Mouse (Mus musculus) midbrain, embryonic 11.5 days (tissue): ENCODE results near the gene Ece2. TPM values are rescaled to one million over a fixed set of nuclear protein-coding genes. Genes with fewer than 3 reads are reported as not detected.

Experiments used
- ATAC-seq: fragments of 200-750 bp; cut with Nextera tagmentation; 2 replicates; pipeline ENCODE4 v1.8.0; 2017; ENCODE audit warnings: moderate TSS enrichment, moderate library complexity; ENCODE audit not compliant: low FRiP score
- DNase-seq: peaks from one replicate; pipeline ENCODE4 v3.0.0; 2015; ENCODE audit warnings: low spot score; ENCODE audit errors: missing footprints
- H3K27ac ChIP-seq: fragments of 300-500 bp; sonication (generic); 2 replicates; pipeline ENCODE4 v1.5.1; 2014; ENCODE audit warnings: low read depth, low read length
- H3K27me3 ChIP-seq: fragments of 300-500 bp; sonication (generic); 2 replicates; pipeline ENCODE4 v1.6.1; 2014; ENCODE audit warnings: mild to moderate bottlenecking, low read length, moderate library complexity, mixed read lengths; ENCODE audit not compliant: control insufficient read depth, insufficient read depth
- H3K36me3 ChIP-seq: fragments of 300-500 bp; sonication (generic); 2 replicates; pipeline ENCODE4 v1.6.1; 2014; ENCODE audit warnings: mild to moderate bottlenecking, low read length, moderate library complexity, mixed read lengths; ENCODE audit not compliant: control insufficient read depth, insufficient read depth
- H3K4me1 ChIP-seq: fragments of 300-500 bp; sonication (generic); 2 replicates; pipeline ENCODE4 v1.6.1; 2014; ENCODE audit warnings: low read length; ENCODE audit not compliant: control insufficient read depth, insufficient read depth
- H3K4me2 ChIP-seq: fragments of 300-500 bp; sonication (generic); 2 replicates; pipeline ENCODE4 v1.6.1; 2014; ENCODE audit warnings: mild to moderate bottlenecking, moderate library complexity
- H3K4me3 ChIP-seq: fragments of 300-500 bp; sonication (generic); 2 replicates; pipeline ENCODE4 v1.5.1; 2014; ENCODE audit warnings: low read depth, low read length
- H3K9ac ChIP-seq: fragments of 300-500 bp; sonication (generic); 2 replicates; pipeline ENCODE4 v1.6.1; 2014; ENCODE audit warnings: low read length
- H3K9me3 ChIP-seq: fragments of 300-500 bp; sonication (generic); 2 replicates; pipeline ENCODE4 v1.6.1; 2016; ENCODE audit warnings: low read length; ENCODE audit not compliant: control insufficient read depth
- WGBS: fragments of 180-500 bp; shearing (Covaris S2); extraction: QIAGEN DNeasy Blood & Tissue Kit; methylation state at CpG from one replicate; pipeline ENCODE4 v1.1.7; 2014; 5-methylcytosine and 5-hydroxymethylcytosine counted together
- microRNA counts: library from miRNA; unstranded; fragments of <30 nt; microRNA quantifications from one replicate; lab custom pipeline; 2015
- microRNA-seq: library from miRNA; unstranded; fragments of <30 nt; microRNA quantifications from one replicate; pipeline ENCODE4, GENCODE M21; 2017
- polyA plus RNA-seq: library from polyadenylated mRNA; unstranded; fragments of >200 nt; fragmentation: Nextera tagmentation; extraction: Ambion mirVana; gene quantifications from 2 replicates; pipeline ENCODE4 v1.2.1, GENCODE M21; 2014

Ece2 gene
- polyA plus RNA-seq, 1 experiment from 2014 or later = 4.0 TPM

- Histone ChIP-seq H3K4me1 (peaks cover 27% of the 10 kb centered on the region), H3K27ac (no peak overlapping the region), H3K9ac (no peak overlapping the region), H3K36me3 (peaks cover 21% of the 10 kb centered on the region), H3K4me3 (no peak overlapping the region), H3K9me3 (no peaks in the 10 kb centered on the region), H3K27me3 (no peaks in the 10 kb centered on the region), H3K4me2 (no peak overlapping the region)
- ATAC-seq (no peak), DNase-seq (no peak)
- WGBS = 51% methylated on average over 16 of the region's 16 CpGs
Measured at GRCm38 (mm10) chr16:20692241-20692965, 62.8 kb downstream of the Ece2 start.

- Histone ChIP-seq H3K27ac (peak within 1 kb of the TSS; percentile 73), H3K27me3 (no peaks in the 10 kb centered on the region), H3K36me3 (peaks cover 17% of the 10 kb centered on the region), H3K4me1 (peaks cover 27% of the 10 kb centered on the region), H3K9ac (peak within 1 kb of the TSS; percentile 67), H3K4me3 (peak within 1 kb of the TSS; percentile 53), H3K4me2 (peak within 1 kb of the TSS; percentile 63), H3K9me3 (no peaks in the 10 kb centered on the region)
- ATAC-seq (peak; percentile 93), DNase-seq (peak; percentile 99)
- 0% methylated on average over 37 of the region's 37 CpGs for WGBS
Measured at GRCm38 (mm10) chr16:20693111-20693701, 63.6 kb downstream of the Ece2 start, which contains the start of gene Fam131a. TSS of gene Fam131a (plus strand) at chr16:20693241.

- no peaks in the 10 kb centered on the region for H3K27me3 ChIP-seq
- H3K9me3 ChIP-seq = no peaks in the 10 kb centered on the region
- H3K4me3 ChIP-seq = no peak overlapping the region
- no peak overlapping the region for H3K4me2 ChIP-seq
- no peak overlapping the region for H3K27ac ChIP-seq
- peaks cover 27% of the 10 kb centered on the region for H3K4me1 ChIP-seq
- H3K36me3 ChIP-seq = peaks cover 2% of the 10 kb centered on the region; the same call in 1 of the 2 replicates
- 76% methylated on average over 8 of the region's 8 CpGs for WGBS
- no peak for ATAC-seq
- DNase-seq = no peak
- H3K9ac ChIP-seq = no peak overlapping the region
Measured at GRCm38 (mm10) chr16:20694781-20695180, 65.2 kb downstream of the Ece2 start.

GRCm38 (mm10) chr16:20695622-20696323 lies 66.1 kb downstream of the Ece2 start:
- Histone ChIP-seq H3K36me3 (no peaks in the 10 kb centered on the region), H3K9ac (peak overlapping the region; percentile 59), H3K9me3 (no peaks in the 10 kb centered on the region), H3K4me1 (peaks cover 29% of the 10 kb centered on the region), H3K4me2 (peak overlapping the region; percentile 65), H3K27ac (peak overlapping the region; percentile 48; the same call in 1 of the 2 replicates), H3K27me3 (no peaks in the 10 kb centered on the region), H3K4me3 (peak overlapping the region; percentile 22)
- peak; percentile 79 for ATAC-seq
- DNase-seq = peak; percentile 98
- 1% methylated on average over 46 of the region's 46 CpGs for WGBS

MicroRNA genes within 50 kb of the gene (microRNA counts, 519-probe panel; counts per million panel counts)
- microRNA mmu-miR-1224 (lab: Ali Mortazavi, UCI) = 4,408 counts per million, percentile 39 among the panel's probes with 10 or more counts

Small RNA genes within 50 kb of the gene (microRNA-seq; reads per million reads assigned to microRNA genes)
- 12.7 reads per million, percentile 32 among the genes with 10 or more reads in this experiment for gene Mir1224

Other genes with a start within 250 kb of the Ece2 start
- 58.3 and 61.7 TPM in 2 replicates for gene Abcc5, start 203.4 kb upstream of the Ece2 start, polyA plus RNA-seq
- 141 and 148 TPM in 2 replicates for gene Eif2b5, start 131.0 kb upstream of the Ece2 start, polyA plus RNA-seq
- 47.7 and 49.6 TPM in 2 replicates for gene Dvl3, start 112.8 kb upstream of the Ece2 start, polyA plus RNA-seq
- 867 and 919 TPM in 2 replicates for gene Ap2m1, start 94.3 kb upstream of the Ece2 start, polyA plus RNA-seq
- gene Abcf3, start 81.3 kb upstream of the Ece2 start, polyA plus RNA-seq = 62.2 and 64.4 TPM in 2 replicates
- 1.6 and 2.5 TPM in 2 replicates for gene Vwa5b2, start 40.4 kb upstream of the Ece2 start, polyA plus RNA-seq
- 25.6 and 26.6 TPM in 2 replicates for gene Eef1akmt4, start 18.2 kb upstream of the Ece2 start, polyA plus RNA-seq
- gene Gm49333, start 18.2 kb upstream of the Ece2 start, polyA plus RNA-seq = 0.50 TPM in 1 of 2 replicates, not detected in the other
- gene Alg3, start 18.1 kb upstream of the Ece2 start, polyA plus RNA-seq = 54.6 and 55.1 TPM in 2 replicates
- gene Camk2n2, start 8.5 kb upstream of the Ece2 start, polyA plus RNA-seq = 4.9 and 5.2 TPM in 2 replicates
- gene Psmd2, start 21.8 kb downstream of the Ece2 start, polyA plus RNA-seq = 474 and 502 TPM in 2 replicates
- 132 and 142 TPM in 2 replicates for gene Eif4g1, start 38.5 kb downstream of the Ece2 start, polyA plus RNA-seq
- gene Fam131a, start 63.4 kb downstream of the Ece2 start, polyA plus RNA-seq = 8.8 and 12.5 TPM in 2 replicates
- 104 and 119 TPM in 2 replicates for gene Polr2h, start 87.8 kb downstream of the Ece2 start, polyA plus RNA-seq
- gene Clcn2, start 87.9 kb downstream of the Ece2 start, polyA plus RNA-seq = 15.1 and 16.0 TPM in 2 replicates
- gene Chrd, start 103.3 kb downstream of the Ece2 start, polyA plus RNA-seq = 2.6 and 2.7 TPM in 2 replicates
- gene Thpo, start 104.7 kb downstream of the Ece2 start, polyA plus RNA-seq = 0.37 and 0.71 TPM in 2 replicates